Mouse (Mus musculus) c-Kit-positive CD71-negative TER-119-negative erythroid progenitor cells, embryonic 14.5 days (primary cell): ENCODE data around the gene 2210408I21Rik.
"Not testable (repeated sequence)": the region's sequence is repeated elsewhere in the genome, so short reads cannot be mapped to it uniquely, and the experiment has no call there.

Experiments used
- DNase-seq: peaks from one replicate; pipeline ENCODE4 v3.0.0-alpha.2; 2013; ENCODE audit warnings: low read depth

The 2210408I21Rik gene

GRCm38 (mm10) chr13:77134931-77135620, at the start of gene 2210408I21Rik, which contains the start of gene Slf1:
Gene 2210408I21Rik (plus strand): TSS chr13:77135540.
Gene Slf1 (minus strand): TSS chr13:77135473.
- peak; percentile 74 for DNase-seq

GRCm38 (mm10) chr13:77092876-77093275, 42.5 kb upstream of the 2210408I21Rik start:
- not testable (repeated sequence) for DNase-seq

- no peak for DNase-seq
These were observed 27.6 kb upstream of the 2210408I21Rik start for GRCm38 (mm10) chr13:77107734-77108133.

GRCm38 (mm10) chr13:77118695-77119094, 16.6 kb upstream of the 2210408I21Rik start:
- DNase-seq = no peak

GRCm38 (mm10) chr13:77125159-77125558, 10.2 kb upstream of the 2210408I21Rik start:
- DNase-seq = no peak

- DNase-seq = no peak
These were observed 7.1 kb upstream of the 2210408I21Rik start for GRCm38 (mm10) chr13:77128240-77128639.

- DNase-seq = no peak
These were observed 4.2 kb upstream of the 2210408I21Rik start for GRCm38 (mm10) chr13:77131132-77131531.

- no peak for DNase-seq
These were observed 261 bp downstream of the 2210408I21Rik start for GRCm38 (mm10) chr13:77135621-77135981.

- DNase-seq = no peak
These were observed 5.5 kb downstream of the 2210408I21Rik start for GRCm38 (mm10) chr13:77140890-77141289.

GRCm38 (mm10) chr13:77177931-77178330, 42.6 kb downstream of the 2210408I21Rik start:
- DNase-seq = no peak

GRCm38 (mm10) chr13:77190606-77191005, 55.3 kb downstream of the 2210408I21Rik start:
- no peak for DNase-seq

- no peak for DNase-seq
These were observed 56.9 kb downstream of the 2210408I21Rik start for GRCm38 (mm10) chr13:77192201-77192600.

- no peak for DNase-seq
These were observed 73.6 kb downstream of the 2210408I21Rik start for GRCm38 (mm10) chr13:77208764-77209418.

GRCm38 (mm10) chr13:77213196-77213595, 77.9 kb downstream of the 2210408I21Rik start:
- no peak for DNase-seq

- no peak for DNase-seq
These were observed 80.1 kb downstream of the 2210408I21Rik start for GRCm38 (mm10) chr13:77215460-77215859.

GRCm38 (mm10) chr13:77217672-77218280, 82.4 kb downstream of the 2210408I21Rik start:
- DNase-seq = no peak

GRCm38 (mm10) chr13:77221072-77221471, 85.7 kb downstream of the 2210408I21Rik start:
- DNase-seq = no peak

- no peak for DNase-seq
These were observed 121.2 kb downstream of the 2210408I21Rik start for GRCm38 (mm10) chr13:77256541-77256940.

- no peak for DNase-seq
These were observed 127.5 kb downstream of the 2210408I21Rik start for GRCm38 (mm10) chr13:77262715-77263338.

- DNase-seq = no peak
These were observed 128.2 kb downstream of the 2210408I21Rik start for GRCm38 (mm10) chr13:77263400-77264179.

- DNase-seq = no peak
These were observed 129.1 kb downstream of the 2210408I21Rik start for GRCm38 (mm10) chr13:77264481-77264880.
